Mouse (Mus musculus) G1E (cell line): ENCODE results near the gene Aldh1l2.

Experiments used
- CTCF ChIP-seq: IDR thresholded peaks from 2 replicates; pipeline ENCODE4 v1.5.1; 2012; ENCODE audit warnings: low read depth, low read length, inconsistent platforms, mixed read lengths
- GATA1 ChIP-seq: IDR thresholded peaks from 2 replicates; pipeline ENCODE4 v1.6.1; 2012; ENCODE audit warnings: borderline replicate concordance, low read length, inconsistent platforms, mixed read lengths
- GATA2 ChIP-seq: IDR thresholded peaks from 2 replicates; pipeline ENCODE4 v1.6.1; 2012; ENCODE audit warnings: low read depth, low read length, inconsistent platforms, borderline replicate concordance
- POLR2AphosphoS5 ChIP-seq: IDR thresholded peaks from 2 replicates; pipeline ENCODE4 v1.6.1; 2012; ENCODE audit warnings: low read depth, low read length, inconsistent platforms; ENCODE audit not compliant: insufficient replicate concordance

DNA sequence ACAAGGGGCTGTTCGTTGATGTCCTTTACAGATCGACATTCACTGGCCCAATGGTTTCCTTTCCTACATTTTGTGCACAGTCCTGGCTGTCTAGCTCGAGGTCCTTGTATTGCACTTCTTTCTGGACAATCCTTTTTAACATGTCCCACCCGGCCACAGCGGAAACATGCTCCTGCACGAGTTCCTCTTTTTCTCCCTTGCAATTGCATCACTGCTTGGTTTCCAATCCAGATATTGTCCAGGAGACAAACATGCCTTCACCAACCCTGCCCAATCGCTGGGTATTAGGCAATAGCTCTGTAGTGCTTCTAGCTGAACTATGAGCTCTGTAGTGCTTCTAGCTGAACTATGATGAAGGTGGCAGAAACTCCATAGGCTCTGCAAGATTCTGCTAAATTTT, 85.4 kb downstream of the Aldh1l2 start:
- TF ChIP-seq CTCF = no peak
- no peak for TF ChIP-seq GATA1
- TF ChIP-seq GATA2 = no peak
- TF ChIP-seq POLR2AphosphoS5 = no peak
